Mouse (Mus musculus) lung, postnatal 0 days (tissue): ENCODE results near the gene Vmn1r188.
"Not testable (repeated sequence)": the region's sequence is repeated elsewhere in the genome, so short reads cannot be mapped to it uniquely, and the experiment has no call there.

Experiments
- CTCF ChIP-seq: IDR thresholded peaks from 2 replicates; pipeline ENCODE4 v1.5.1; 2016; ENCODE audit warnings: antibody characterized with exemption, mild to moderate bottlenecking
- EP300 ChIP-seq: IDR thresholded peaks from 2 replicates; pipeline ENCODE4 v1.6.1; 2016; ENCODE audit warnings: antibody characterized with exemption, mild to moderate bottlenecking, control low read depth

DNA sequence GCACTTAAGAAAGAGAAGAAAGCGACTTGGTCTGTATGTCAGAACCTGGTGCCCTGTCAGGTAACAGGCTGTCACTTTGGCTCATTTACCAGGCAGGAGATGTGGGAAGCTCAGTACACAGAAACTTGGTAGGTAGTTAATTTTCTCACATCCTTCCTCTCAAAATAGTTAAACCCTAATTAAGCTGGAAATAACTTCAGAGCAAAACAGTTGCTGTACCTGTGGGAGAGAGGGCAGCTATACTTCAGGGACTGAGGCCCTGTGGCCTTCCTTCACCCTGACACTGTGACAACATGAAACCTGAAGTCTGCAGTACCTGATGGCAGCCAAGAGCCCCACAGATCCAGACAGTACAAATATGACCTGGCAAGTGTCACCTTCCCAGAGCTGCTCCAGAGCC lies at the start of gene Vmn1r188:
- TF ChIP-seq CTCF, EP300: not testable (repeated sequence)
